Mouse (Mus musculus): Measurements from ENCODE around the gene Gm13275.
"Not testable (repeated sequence)": the region's sequence is repeated elsewhere in the genome, so short reads cannot be mapped to it uniquely, and the experiment has no call there.

The Gm13275 gene

GRCm38 (mm10) chr4:88797097-88797496 is 2.8 kb downstream of the Gm13275 start, which contains the start of gene Gm13279:
TSS of gene Gm13279 (plus strand) at chr4:88797397.
- DNase-seq (ENCODE audit: inconsistent ontology term) = not testable (repeated sequence)

DNA sequence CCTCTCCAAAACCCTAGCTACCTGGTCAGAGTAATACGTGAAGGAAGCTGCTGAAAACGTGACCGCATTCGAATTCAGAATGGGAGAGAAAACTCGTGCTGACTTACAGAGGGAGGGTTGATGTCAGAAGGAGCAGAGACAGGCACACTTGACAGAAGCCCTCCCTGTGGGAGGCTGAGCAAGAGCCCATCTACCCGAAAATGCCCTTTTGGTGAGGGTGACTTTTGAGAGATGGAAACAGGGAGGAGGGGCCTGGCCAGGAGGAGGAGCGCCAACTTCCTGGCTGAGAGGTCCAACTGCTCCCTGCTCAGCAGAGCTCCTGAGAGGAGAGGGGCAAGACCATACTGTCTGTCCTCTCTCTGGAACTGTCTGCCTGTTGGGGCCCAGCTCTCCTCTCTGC is 5.1 kb downstream of the Gm13275 start, which contains the start of gene Gm13285:
Gene Gm13285 (plus strand): TSS at position 301 of the 400 bp plus-strand sequence.
- DNase-seq (ENCODE audit: inconsistent ontology term) = not testable (repeated sequence)

GRCm38 (mm10) chr4:88802954-88803353 is 8.7 kb downstream of the Gm13275 start, which contains the start of gene Gm13287:
TSS of gene Gm13287 (plus strand) at chr4:88803254.
- not testable (repeated sequence) for DNase-seq (ENCODE audit: inconsistent ontology term)

DNA sequence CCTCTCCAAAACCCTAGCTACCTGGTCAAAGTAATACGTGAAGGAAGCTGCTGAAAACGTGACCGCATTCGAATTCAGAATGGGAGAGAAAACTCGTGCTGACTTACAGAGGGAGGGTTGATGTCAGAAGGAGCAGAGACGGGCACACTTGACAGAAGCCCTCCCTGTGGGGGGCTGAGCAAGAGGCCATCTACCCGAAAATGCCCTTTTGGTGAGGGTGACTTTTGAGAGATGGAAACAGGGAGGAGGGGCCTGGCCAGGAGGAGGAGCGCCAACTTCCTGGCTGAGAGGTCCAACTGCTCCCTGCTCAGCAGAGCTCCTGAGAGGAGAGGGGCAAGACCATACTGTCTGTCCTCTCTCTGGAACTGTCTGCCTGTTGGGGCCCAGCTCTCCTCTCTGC is 10.9 kb downstream of the Gm13275 start, which contains the start of gene Gm13288:
Gene Gm13288 (plus strand): TSS at position 301 of the 400 bp plus-strand sequence.
- not testable (repeated sequence) for DNase-seq (ENCODE audit: inconsistent ontology term)

GRCm38 (mm10) chr4:88805761-88806160 is 11.5 kb downstream of the Gm13275 start:
- DNase-seq (ENCODE audit: inconsistent ontology term) = not testable (repeated sequence)

DNA sequence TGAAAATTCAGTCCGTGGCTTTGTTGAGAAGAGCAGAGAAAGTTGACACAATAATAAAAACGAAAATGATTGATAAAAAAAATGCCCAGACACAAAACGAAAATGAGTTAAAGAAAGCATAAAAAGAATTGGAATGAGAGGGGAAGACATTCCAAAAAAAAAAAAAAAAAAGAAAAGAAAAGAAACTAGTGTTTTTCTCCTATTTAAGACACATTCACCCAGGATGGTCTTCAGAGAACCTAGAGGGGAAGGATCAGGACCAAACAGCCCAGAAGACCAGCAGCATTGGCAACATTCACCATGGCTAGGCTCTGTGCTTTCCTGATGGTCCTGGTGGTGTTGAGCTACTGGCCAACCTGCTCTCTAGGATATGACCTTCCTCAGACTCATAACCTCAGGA is 21.6 kb downstream of the Gm13275 start, which contains the start of gene Ifna7:
Gene Ifna7 (plus strand): TSS at position 301 of the 400 bp plus-strand sequence.
- no peak for DNase-seq (ENCODE audit: inconsistent ontology term)

GRCm38 (mm10) chr4:88819659-88820058 is 25.4 kb downstream of the Gm13275 start, which contains the start of gene Ifna11:
TSS of gene Ifna11 (plus strand) at chr4:88819959.
- DNase-seq (ENCODE audit: inconsistent ontology term) = no peak

DNA sequence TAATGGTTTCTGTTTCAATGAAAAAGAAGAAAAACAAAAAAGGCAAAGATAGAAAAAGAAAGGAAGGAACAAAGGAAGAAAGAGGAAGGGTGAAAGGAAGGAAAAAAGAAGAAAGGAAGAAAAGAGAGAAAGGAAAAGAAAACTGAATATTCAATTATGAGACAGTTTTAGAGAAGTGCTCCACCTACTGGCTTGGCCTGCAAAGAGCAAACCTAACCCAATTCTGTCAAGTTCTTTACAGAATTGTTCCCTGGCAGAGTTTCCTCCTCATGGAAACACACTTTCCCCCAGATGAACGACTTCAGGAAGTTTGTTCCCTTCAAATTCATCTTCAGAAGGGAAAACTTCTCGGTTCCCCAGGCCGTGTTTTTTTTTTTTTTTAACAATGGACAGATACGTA is 28.7 kb downstream of the Gm13275 start:
- no peak for DNase-seq (ENCODE audit: inconsistent ontology term)

- DNase-seq (ENCODE audit: inconsistent ontology term) = not testable (repeated sequence)
Measured at GRCm38 (mm10) chr4:88827116-88827515, 32.8 kb downstream of the Gm13275 start, which contains the start of gene Ifna6. TSS of gene Ifna6 (plus strand) at chr4:88827416.

DNA sequence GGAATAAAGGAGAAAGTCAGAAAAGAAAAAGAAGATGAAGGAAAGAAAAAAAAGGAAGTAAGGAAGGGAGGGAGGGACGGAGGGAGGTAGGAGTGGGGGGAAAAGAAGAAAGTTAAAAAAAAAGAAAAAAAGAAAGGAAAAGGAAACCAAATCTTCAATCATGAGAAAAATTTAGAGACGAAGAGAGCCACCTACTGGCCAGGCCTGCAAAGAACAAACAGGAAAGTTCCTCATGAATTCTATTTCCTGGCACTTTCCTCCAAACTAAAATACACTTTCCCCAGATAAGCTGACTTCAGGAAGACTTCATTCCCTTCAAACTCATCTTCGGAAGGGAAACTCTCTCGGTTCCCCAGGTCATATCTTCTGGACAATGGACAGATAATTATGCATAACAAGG is 36.2 kb downstream of the Gm13275 start:
- DNase-seq (ENCODE audit: inconsistent ontology term) = no peak

DNA sequence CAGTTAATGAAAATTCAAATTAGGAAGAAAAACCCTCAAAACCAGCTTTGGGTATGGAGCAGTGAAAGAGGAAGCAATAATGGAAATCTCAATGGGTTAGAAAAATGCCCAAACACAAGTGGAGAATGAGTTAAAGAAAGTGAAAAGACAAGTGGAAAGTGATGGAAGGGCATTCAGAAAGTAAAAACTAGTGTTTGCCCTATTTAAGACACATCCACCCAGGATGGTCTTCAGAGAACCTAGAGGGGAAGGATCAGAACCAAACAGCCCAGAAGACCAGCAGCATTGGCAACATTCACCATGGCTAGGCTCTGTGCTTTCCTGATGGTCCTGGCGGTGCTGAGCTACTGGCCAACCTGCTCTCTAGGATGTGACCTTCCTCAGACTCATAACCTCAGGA is 40.9 kb downstream of the Gm13275 start, which contains the start of gene Ifna5:
Gene Ifna5 (plus strand): TSS at position 301 of the 400 bp plus-strand sequence.
- DNase-seq (ENCODE audit: inconsistent ontology term) = not testable (repeated sequence)

DNA sequence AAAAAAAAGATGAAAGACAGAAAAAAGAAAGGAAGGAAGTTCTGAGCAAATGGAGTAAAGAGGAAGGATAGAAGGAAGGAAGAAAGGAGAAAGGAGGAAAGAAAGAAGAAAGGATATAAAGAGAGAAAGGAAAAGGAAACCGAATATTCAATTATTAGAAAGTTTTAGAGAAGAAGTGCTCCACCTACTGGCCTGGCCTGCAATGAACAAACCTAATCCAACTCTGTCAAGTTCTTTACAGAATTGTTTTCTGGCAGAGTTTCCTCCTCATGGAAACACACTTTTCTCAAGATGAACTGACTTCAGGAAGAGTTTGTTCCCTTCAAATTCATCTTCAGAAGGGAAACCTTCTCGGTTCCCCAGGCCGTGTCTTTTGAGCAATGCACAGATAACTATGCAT is 44.5 kb downstream of the Gm13275 start:
- no peak for DNase-seq (ENCODE audit: inconsistent ontology term)

DNA sequence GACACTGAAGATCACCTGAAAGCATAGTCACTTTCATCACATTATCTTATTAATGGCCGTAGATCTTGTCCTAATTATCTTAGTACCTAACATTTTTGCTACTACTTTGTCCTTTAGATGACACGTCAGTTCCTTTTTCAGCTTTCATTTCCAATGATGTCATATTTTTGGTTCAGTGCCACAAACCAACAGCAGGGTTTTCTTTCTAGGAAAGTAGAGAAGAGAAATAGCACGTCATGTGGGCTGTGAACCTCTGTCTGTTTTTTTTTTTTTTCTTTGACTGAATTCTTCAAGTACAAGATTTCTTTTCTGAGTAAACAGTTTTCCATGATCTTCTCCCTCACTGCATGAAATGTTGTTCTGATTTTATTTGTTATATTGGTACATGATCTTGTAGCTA is 45.8 kb downstream of the Gm13275 start:
- DNase-seq (ENCODE audit: inconsistent ontology term) = no peak

- DNase-seq (ENCODE audit: inconsistent ontology term) = no peak
Measured at GRCm38 (mm10) chr4:88841438-88841911, 47.2 kb downstream of the Gm13275 start, which contains the start of gene Ifna4. TSS of gene Ifna4 (plus strand) at chr4:88841861.

All from Muller cell, postnatal 12 days (primary cell).